In the genomic region with DNA sequence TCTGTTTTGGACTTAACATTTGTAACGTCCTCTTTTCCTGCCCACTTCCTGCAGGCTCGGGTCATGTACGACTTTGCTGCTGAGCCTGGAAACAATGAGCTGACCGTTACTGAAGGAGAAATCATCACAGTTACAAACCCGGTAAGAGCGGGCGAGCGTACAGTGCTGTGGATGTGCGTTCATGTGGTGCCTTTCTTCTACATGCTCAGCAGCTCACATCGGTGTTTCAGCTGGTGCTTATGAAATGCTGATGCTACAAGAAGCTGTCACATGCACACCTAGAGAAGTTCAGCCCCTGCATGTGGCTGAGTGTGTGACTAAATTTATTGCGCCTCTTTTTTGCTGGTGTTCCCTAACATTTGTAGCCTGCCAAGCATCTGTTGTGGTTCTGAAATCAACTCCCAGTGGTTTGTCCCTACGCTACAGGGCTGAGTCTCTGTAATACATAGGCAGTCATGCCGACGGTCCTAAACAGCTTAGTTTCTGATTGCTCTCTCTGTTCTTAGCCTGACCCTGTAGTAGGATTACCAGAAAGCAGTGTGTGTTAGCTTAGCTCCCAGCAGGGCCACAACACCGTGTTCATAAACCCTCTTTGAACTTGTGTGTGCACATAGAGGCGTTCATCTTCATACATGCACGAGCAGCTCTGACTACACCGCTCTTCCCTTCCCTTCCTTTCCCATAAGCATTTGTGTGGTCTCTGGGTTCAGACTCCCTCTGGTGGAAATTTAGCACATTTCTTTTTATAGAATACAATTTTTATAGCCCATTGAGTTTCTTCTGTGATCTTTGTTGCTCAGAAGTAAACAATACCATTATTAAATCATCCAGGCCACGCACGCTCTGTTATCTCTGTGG, we compare ENCODE assay signal across 9 mouse cellular contexts. TPM values are rescaled to one million over a fixed set of nuclear protein-coding genes. Genes with fewer than 3 reads are reported as not detected.
A peak's percentile ranks its signal among the peaks of the same experiment; 100 is the strongest.
DNase-seq lines count a peak whose midpoint lies in the region; ATAC-seq lines count a peak whose summit lies in the region.
"Had no signal": no experiment of that assay in that cellular context is flagged by ENCODE, and none has a peak within 500 bp of the region (broad histone marks: within the 10 kb centered on the region; RNA-seq: fewer than 3 reads in every experiment).

No protein-coding gene starts in this region.

- 79% methylated on average over 20 of the region's 20 CpGs for WGBS in neural tube, embryonic 11.5 days
- 29% methylated on average over 20 of the region's 20 CpGs for WGBS in liver, embryonic 16.5 days (ENCODE audit: insufficient replicate concordance)

- no peaks in the 10 kb centered on the region for H3K27me3 ChIP-seq in neural tube, embryonic 11.5 days (ENCODE audit: control insufficient read depth, insufficient read depth, low read length)
- no peaks in the 10 kb centered on the region for H3K27me3 ChIP-seq in liver, embryonic 16.5 days (ENCODE audit: control insufficient read depth, insufficient read depth, low read depth, low read length)

- no peak overlapping the region for H3K9ac ChIP-seq in neural tube, embryonic 11.5 days (ENCODE audit: low read length)
- no peak overlapping the region for H3K9ac ChIP-seq in liver, embryonic 16.5 days (ENCODE audit: low read depth, low read length)

- intact Hi-C loops in heart, postnatal 25 days (cut with DNase I) = no loop called here

- H3K9me3 ChIP-seq in neural tube, embryonic 11.5 days (ENCODE audit: control insufficient read depth, low read length) = no peaks in the 10 kb centered on the region
- no peaks in the 10 kb centered on the region for H3K9me3 ChIP-seq in liver, embryonic 16.5 days (replicated peaks; ENCODE audit: control insufficient read depth, low read length)

- H3K36me3 ChIP-seq in neural tube, embryonic 11.5 days (ENCODE audit: control insufficient read depth, insufficient read depth, low read length) = 0 out of 2 replicates have a peak, but pooled peaks cover 2% of the 10 kb centered on the region
- no peaks in the 10 kb centered on the region for H3K36me3 ChIP-seq in liver, embryonic 16.5 days (ENCODE audit: control insufficient read depth, insufficient read depth)

- no peak for ATAC-seq in neural tube, embryonic 11.5 days (ENCODE audit: insufficient read depth, low FRiP score, low TSS enrichment)
- ATAC-seq in liver, embryonic 16.5 days (ENCODE audit: low read depth) = peak; percentile 40; the same call in 1 of the 2 replicates

- H3K4me2 ChIP-seq in neural tube, embryonic 11.5 days (ENCODE audit: low read depth) = no peak overlapping the region
- H3K4me2 ChIP-seq in liver, embryonic 16.5 days (ENCODE audit: low read depth, low read length) = peak overlapping the region; percentile 33

- DNase-seq in heart, adult 11 months = peak; percentile 89
- no peak for DNase-seq in heart, postnatal 25 days (ENCODE audit: low spot score)
- DNase-seq in neural tube, embryonic 11.5 days (ENCODE audit: low spot score) = peak; percentile 15
- no peak for DNase-seq in neural tube, embryonic 10.5 days (ENCODE audit: extremely low spot score, low spot score)
- DNase-seq in fibroblast of lung, adult 2 months (ENCODE audit: low read depth) = peak; percentile 36
- peak; percentile 36 for DNase-seq in thymus, postnatal 25 days
- no peak for DNase-seq in spleen, postnatal 10 days (ENCODE audit: low spot score in 2 of 2)

- H3K4me3 ChIP-seq in neural tube, embryonic 11.5 days (ENCODE audit: low read depth, low read length) = no peak overlapping the region
- H3K4me3 ChIP-seq in liver, embryonic 16.5 days (ENCODE audit: low read depth, low read length) = peak overlapping the region; percentile 9; the same call in 1 of the 2 replicates
- H3K4me3 ChIP-seq: myocyte had no signal

- H3K27ac ChIP-seq in neural tube, embryonic 11.5 days (ENCODE audit: low read depth, low read length) = no peak overlapping the region
- no peak overlapping the region for H3K27ac ChIP-seq in liver, embryonic 16.5 days (ENCODE audit: low read length)

- H3K4me1 ChIP-seq in neural tube, embryonic 11.5 days (ENCODE audit: control insufficient read depth, insufficient read depth, low read length) = 0 out of 2 replicates have a peak, but pooled peaks cover 2% of the 10 kb centered on the region
- peaks cover 32% of the 10 kb centered on the region for H3K4me1 ChIP-seq in liver, embryonic 16.5 days (ENCODE audit: control insufficient read depth, low read depth, low read length)

RNA-seq across cellular contexts. Expression of a gene that starts 46.0 kb away (rescaled TPM):
- 10 to 100 TPM; 30.9 to 33.2 TPM for total RNA-seq in heart, postnatal 25 days (2021)
- polyA plus RNA-seq in neural tube, embryonic 11.5 days (2014; fragmentation: Nextera tagmentation; extraction: Ambion mirVana) = 22.9 and 23.1 TPM in 2 replicates
- polyA plus RNA-seq in liver, embryonic 16.5 days (2015; fragmentation: Nextera tagmentation; extraction: Ambion mirVana) = 9.9 and 10.5 TPM in 2 replicates

RNA-seq across cellular contexts. Expression of a gene that starts 53.9 kb away (rescaled TPM):
- total RNA-seq in heart, postnatal 25 days (2021) = 10 to 100 TPM; 41.6 to 48.5 TPM
- 1.8 and 2.3 TPM in 2 replicates for polyA plus RNA-seq in neural tube, embryonic 11.5 days (2014; fragmentation: Nextera tagmentation; extraction: Ambion mirVana)
- 2.5 and 3.0 TPM in 2 replicates for polyA plus RNA-seq in liver, embryonic 16.5 days (2015; fragmentation: Nextera tagmentation; extraction: Ambion mirVana)

Comparison
In these comparisons a context has a peak if more than half of its experiments do, and no peak if none do; other contexts are left out.
1. DNase-seq: peak in heart, adult 11 months (single experiment), neural tube, embryonic 11.5 days (single experiment), fibroblast of lung, adult 2 months (single experiment) and thymus, postnatal 25 days (single experiment); none in heart, postnatal 25 days (single experiment), neural tube, embryonic 10.5 days (single experiment) and spleen, postnatal 10 days (0 of 2).